Mouse (Mus musculus): ENCODE measurements around the gene Vstm2b.
A peak's percentile ranks its signal among the peaks of the same experiment; 100 is the strongest.

Gene Vstm2b

GRCm38 (mm10) chr7:40898096-40898710, at the start of gene Vstm2b:
Gene Vstm2b, plus strand, starts transcription at chr7:40898328.
- DNase-seq = peak; percentile 6

GRCm38 (mm10) chr7:40856088-40856625, 42.0 kb upstream of the Vstm2b start:
- no peak for DNase-seq

- no peak for DNase-seq
Observed at GRCm38 (mm10) chr7:40873380-40873990, 24.6 kb upstream of the Vstm2b start.

GRCm38 (mm10) chr7:40884855-40885489, 13.2 kb upstream of the Vstm2b start:
- DNase-seq = no peak

- no peak for DNase-seq
Observed at GRCm38 (mm10) chr7:40888358-40888757, 9.8 kb upstream of the Vstm2b start.

- DNase-seq = no peak
Observed at GRCm38 (mm10) chr7:40896964-40897363, 1.2 kb upstream of the Vstm2b start.

- DNase-seq = peak; percentile 14
Observed at GRCm38 (mm10) chr7:40898711-40899375, 715 bp downstream of the Vstm2b start.

- DNase-seq = no peak
Observed at GRCm38 (mm10) chr7:40899376-40900265, 1.5 kb downstream of the Vstm2b start.

GRCm38 (mm10) chr7:40901201-40901600, 3.1 kb downstream of the Vstm2b start:
- DNase-seq = peak; percentile 52

- DNase-seq = no peak
Observed at GRCm38 (mm10) chr7:40902506-40902905, 4.4 kb downstream of the Vstm2b start.

- DNase-seq = no peak
Observed at GRCm38 (mm10) chr7:40906484-40906883, 8.4 kb downstream of the Vstm2b start.

- DNase-seq = no peak
Observed at GRCm38 (mm10) chr7:40916761-40917160, 18.6 kb downstream of the Vstm2b start.

GRCm38 (mm10) chr7:40920118-40920517, 22.0 kb downstream of the Vstm2b start:
- no peak for DNase-seq

- no peak for DNase-seq
Observed at GRCm38 (mm10) chr7:40921281-40921680, 23.2 kb downstream of the Vstm2b start.

GRCm38 (mm10) chr7:40922871-40923270, 24.7 kb downstream of the Vstm2b start:
- no peak for DNase-seq

- no peak for DNase-seq
Observed at GRCm38 (mm10) chr7:40928391-40928790, 30.3 kb downstream of the Vstm2b start.

GRCm38 (mm10) chr7:40936617-40937212, 38.6 kb downstream of the Vstm2b start:
- no peak for DNase-seq

- no peak for DNase-seq
Observed at GRCm38 (mm10) chr7:40939371-40939770, 41.2 kb downstream of the Vstm2b start.

GRCm38 (mm10) chr7:40942233-40942935, 44.3 kb downstream of the Vstm2b start:
- DNase-seq = no peak
